Mouse (Mus musculus) heart, adult 9 months (tissue): Measurements from ENCODE around the gene Ube2m.

ENCODE experiments used
- DNase-seq, 2 experiments: peaks; one replicate each; pipeline ENCODE4 v3.0.0; 2022; ENCODE audit warnings: low spot score in 2 of 2

The Ube2m gene

GRCm38 (mm10) chr7:13003380-13003779 lies 34.7 kb downstream of the Ube2m start:
- DNase-seq = no peak

- no peak for DNase-seq
Measured at GRCm38 (mm10) chr7:13001584-13001983, 36.5 kb downstream of the Ube2m start.

GRCm38 (mm10) chr7:12998851-12999250 lies 39.2 kb downstream of the Ube2m start, which contains the start of gene Trim28:
TSS of gene Trim28 (plus strand) at chr7:12999114.
- DNase-seq = no peak

- DNase-seq = no peak
Measured at GRCm38 (mm10) chr7:12998053-12998452, 40.0 kb downstream of the Ube2m start, which contains the start of gene Slc27a5. TSS of gene Slc27a5 (minus strand) at chr7:12998192.

GRCm38 (mm10) chr7:12997230-12997629 lies 40.8 kb downstream of the Ube2m start:
- DNase-seq = no peak

- DNase-seq = no peak
Measured at GRCm38 (mm10) chr7:12995862-12996261, 42.2 kb downstream of the Ube2m start.

GRCm38 (mm10) chr7:12993148-12993547 lies 44.9 kb downstream of the Ube2m start:
- no peak for DNase-seq

- DNase-seq = no peak
Measured at GRCm38 (mm10) chr7:12992222-12992621, 45.9 kb downstream of the Ube2m start.

GRCm38 (mm10) chr7:12987409-12988189 lies 50.5 kb downstream of the Ube2m start:
- no peak for DNase-seq

GRCm38 (mm10) chr7:12986906-12987305 lies 51.2 kb downstream of the Ube2m start:
- DNase-seq = no peak

- no peak for DNase-seq
Measured at GRCm38 (mm10) chr7:12985724-12986123, 52.4 kb downstream of the Ube2m start.
